Mouse (Mus musculus): ENCODE data around the gene Clstn1. TPM values are rescaled to one million over a fixed set of nuclear protein-coding genes. Genes with fewer than 3 reads are reported as not detected.

Gene Clstn1
- polyA plus RNA-seq, 1 experiment, result 0.05 TPM

- Histone ChIP-seq H3K4me3 (replicated peaks) (no peak overlapping the region), H3K9me3 (ENCODE audit: control insufficient read depth, low read length) (peaks cover 2% of the 10 kb centered on the region; the same call in 1 of the 2 replicates), H3K36me3 (ENCODE audit: control insufficient read depth) (no peaks in the 10 kb centered on the region), H3K27me3 (ENCODE audit: control insufficient read depth) (no peaks in the 10 kb centered on the region), H3K4me1 (ENCODE audit: control insufficient read depth) (no peaks in the 10 kb centered on the region)
- TF ChIP-seq GATA1 (IDR thresholded peaks at IDR 0.05; ENCODE audit: low read length) (no peak), TAL1 (IDR thresholded peaks at IDR 0.05; ENCODE audit: low read length) (no peak)
These were observed 16.0 kb downstream of the Clstn1 start for GRCm38 (mm10) chr4:149602236-149602635.

GRCm38 (mm10) chr4:149603860-149604259 lies 17.6 kb downstream of the Clstn1 start:
- no peak overlapping the region for H3K4me3 ChIP-seq (replicated peaks)
- H3K4me1 ChIP-seq (ENCODE audit: control insufficient read depth), result no peaks in the 10 kb centered on the region
- H3K27me3 ChIP-seq (ENCODE audit: control insufficient read depth), result no peaks in the 10 kb centered on the region; the same call in 1 of the 2 replicates
- H3K36me3 ChIP-seq (ENCODE audit: control insufficient read depth), result no peaks in the 10 kb centered on the region
- H3K9me3 ChIP-seq (ENCODE audit: control insufficient read depth, low read length), result peaks cover 2% of the 10 kb centered on the region; the same call in 1 of the 2 replicates
- TF ChIP-seq GATA1 (IDR thresholded peaks at IDR 0.05; ENCODE audit: low read length) (no peak), TAL1 (IDR thresholded peaks at IDR 0.05; ENCODE audit: low read length) (no peak)

- no peak for TF ChIP-seq TAL1 (IDR thresholded peaks at IDR 0.05; ENCODE audit: low read length)
- peaks cover 2% of the 10 kb centered on the region; the same call in 1 of the 2 replicates for H3K9me3 ChIP-seq (ENCODE audit: control insufficient read depth, low read length)
- no peak overlapping the region for H3K4me3 ChIP-seq (replicated peaks)
- H3K27me3 ChIP-seq (ENCODE audit: control insufficient read depth), result no peaks in the 10 kb centered on the region; the same call in 1 of the 2 replicates
- no peaks in the 10 kb centered on the region for H3K36me3 ChIP-seq (ENCODE audit: control insufficient read depth)
- no peaks in the 10 kb centered on the region for H3K4me1 ChIP-seq (ENCODE audit: control insufficient read depth)
These were observed 18.2 kb downstream of the Clstn1 start for GRCm38 (mm10) chr4:149604518-149604917.

GRCm38 (mm10) chr4:149606056-149606455 lies 19.8 kb downstream of the Clstn1 start:
- H3K4me3 ChIP-seq (replicated peaks), result no peak overlapping the region
- H3K36me3 ChIP-seq (ENCODE audit: control insufficient read depth), result no peaks in the 10 kb centered on the region
- H3K9me3 ChIP-seq (ENCODE audit: control insufficient read depth, low read length), result peaks cover 2% of the 10 kb centered on the region; the same call in 1 of the 2 replicates
- no peaks in the 10 kb centered on the region for H3K4me1 ChIP-seq (ENCODE audit: control insufficient read depth)
- TF ChIP-seq TAL1 (IDR thresholded peaks at IDR 0.05; ENCODE audit: low read length) (no peak), GATA1 (IDR thresholded peaks at IDR 0.05; ENCODE audit: low read length) (no peak)
- H3K27me3 ChIP-seq (ENCODE audit: control insufficient read depth), result no peaks in the 10 kb centered on the region; the same call in 1 of the 2 replicates

- Histone ChIP-seq H3K9me3 (ENCODE audit: control insufficient read depth, low read length) (peaks cover 2% of the 10 kb centered on the region; the same call in 1 of the 2 replicates), H3K27me3 (ENCODE audit: control insufficient read depth) (no peaks in the 10 kb centered on the region; the same call in 1 of the 2 replicates), H3K4me3 (replicated peaks) (no peak overlapping the region), H3K4me1 (ENCODE audit: control insufficient read depth) (no peaks in the 10 kb centered on the region), H3K36me3 (ENCODE audit: control insufficient read depth) (no peaks in the 10 kb centered on the region)
- TF ChIP-seq GATA1 (IDR thresholded peaks at IDR 0.05; ENCODE audit: low read length) (no peak), TAL1 (IDR thresholded peaks at IDR 0.05; ENCODE audit: low read length) (no peak)
These were observed 20.6 kb downstream of the Clstn1 start for GRCm38 (mm10) chr4:149606766-149607358.

- H3K36me3 ChIP-seq (ENCODE audit: control insufficient read depth), result no peaks in the 10 kb centered on the region
- TF ChIP-seq TAL1 (IDR thresholded peaks at IDR 0.05; ENCODE audit: low read length), result no peak
- TF ChIP-seq GATA1 (IDR thresholded peaks at IDR 0.05; ENCODE audit: low read length), result no peak
- H3K9me3 ChIP-seq (ENCODE audit: control insufficient read depth, low read length), result peaks cover 2% of the 10 kb centered on the region; the same call in 1 of the 2 replicates
- H3K27me3 ChIP-seq (ENCODE audit: control insufficient read depth), result no peaks in the 10 kb centered on the region; the same call in 1 of the 2 replicates
- H3K4me1 ChIP-seq (ENCODE audit: control insufficient read depth), result no peaks in the 10 kb centered on the region
- no peak overlapping the region for H3K4me3 ChIP-seq (replicated peaks)
These were observed 21.5 kb downstream of the Clstn1 start for GRCm38 (mm10) chr4:149607591-149608308.

- no peak overlapping the region for H3K4me3 ChIP-seq (replicated peaks)
- H3K9me3 ChIP-seq (ENCODE audit: control insufficient read depth, low read length), result peaks cover 2% of the 10 kb centered on the region; the same call in 1 of the 2 replicates
- H3K4me1 ChIP-seq (ENCODE audit: control insufficient read depth), result no peaks in the 10 kb centered on the region
- no peaks in the 10 kb centered on the region; the same call in 1 of the 2 replicates for H3K27me3 ChIP-seq (ENCODE audit: control insufficient read depth)
- TF ChIP-seq GATA1 (IDR thresholded peaks at IDR 0.05; ENCODE audit: low read length) (no peak), TAL1 (IDR thresholded peaks at IDR 0.05; ENCODE audit: low read length) (no peak)
- no peaks in the 10 kb centered on the region for H3K36me3 ChIP-seq (ENCODE audit: control insufficient read depth)
These were observed 22.0 kb downstream of the Clstn1 start for GRCm38 (mm10) chr4:149608309-149608638.

- H3K36me3 ChIP-seq (ENCODE audit: control insufficient read depth), result no peaks in the 10 kb centered on the region
- H3K4me1 ChIP-seq (ENCODE audit: control insufficient read depth), result no peaks in the 10 kb centered on the region
- H3K27me3 ChIP-seq (ENCODE audit: control insufficient read depth), result no peaks in the 10 kb centered on the region; the same call in 1 of the 2 replicates
- TF ChIP-seq TAL1 (IDR thresholded peaks at IDR 0.05; ENCODE audit: low read length) (no peak), GATA1 (IDR thresholded peaks at IDR 0.05; ENCODE audit: low read length) (no peak)
- no peak overlapping the region for H3K4me3 ChIP-seq (replicated peaks)
- peaks cover 2% of the 10 kb centered on the region; the same call in 1 of the 2 replicates for H3K9me3 ChIP-seq (ENCODE audit: control insufficient read depth, low read length)
These were observed 23.2 kb downstream of the Clstn1 start for GRCm38 (mm10) chr4:149609256-149610025.
